Mouse (Mus musculus) spleen, postnatal 14 days (tissue): ENCODE results near the gene Foxc1.

Source experiments
- DNase-seq, 2 experiments: peaks; one replicate each; pipeline ENCODE4 v3.0.0; 2021 to 2022; ENCODE audit warnings: low spot score in 2 of 2

Foxc1 gene

DNA sequence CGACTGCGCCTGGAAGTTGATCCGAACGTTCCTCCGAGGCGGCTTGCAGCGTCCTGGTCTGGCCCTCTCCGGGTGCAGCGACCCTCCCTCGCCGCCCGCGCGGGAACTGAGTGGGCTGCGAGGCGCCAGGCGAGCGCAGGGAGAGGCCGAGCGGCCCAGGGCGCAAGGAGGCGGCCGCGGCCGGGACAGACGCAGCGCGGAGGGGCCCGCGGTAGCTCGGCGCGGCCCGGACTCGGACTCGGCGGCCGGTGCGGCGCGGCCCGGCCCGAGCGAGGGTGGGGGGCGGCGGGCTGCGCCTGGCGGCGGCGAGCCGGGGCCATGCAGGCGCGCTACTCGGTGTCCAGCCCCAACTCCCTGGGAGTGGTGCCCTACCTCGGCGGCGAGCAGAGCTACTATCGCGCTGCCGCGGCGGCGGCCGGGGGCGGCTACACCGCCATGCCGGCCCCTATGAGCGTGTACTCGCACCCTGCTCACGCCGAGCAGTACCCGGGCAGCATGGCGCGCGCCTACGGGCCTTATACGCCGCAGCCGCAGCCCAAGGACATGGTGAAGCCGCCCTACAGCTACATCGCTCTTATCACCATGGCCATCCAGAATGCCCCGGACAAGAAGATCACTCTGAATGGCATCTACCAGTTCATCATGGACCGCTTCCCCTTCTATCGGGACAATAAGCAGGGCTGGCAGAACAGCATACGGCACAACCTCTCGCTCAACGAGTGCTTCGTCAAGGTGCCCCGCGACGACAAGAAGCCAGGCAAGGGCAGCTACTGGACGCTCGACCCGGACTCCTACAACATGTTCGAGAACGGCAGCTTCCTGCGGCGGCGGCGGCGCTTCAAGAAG is 680 bp downstream of the Foxc1 start:
- no peak for DNase-seq

- DNase-seq = no peak
Observed at GRCm38 (mm10) chr13:31807736-31808115, 1.3 kb downstream of the Foxc1 start.

DNA sequence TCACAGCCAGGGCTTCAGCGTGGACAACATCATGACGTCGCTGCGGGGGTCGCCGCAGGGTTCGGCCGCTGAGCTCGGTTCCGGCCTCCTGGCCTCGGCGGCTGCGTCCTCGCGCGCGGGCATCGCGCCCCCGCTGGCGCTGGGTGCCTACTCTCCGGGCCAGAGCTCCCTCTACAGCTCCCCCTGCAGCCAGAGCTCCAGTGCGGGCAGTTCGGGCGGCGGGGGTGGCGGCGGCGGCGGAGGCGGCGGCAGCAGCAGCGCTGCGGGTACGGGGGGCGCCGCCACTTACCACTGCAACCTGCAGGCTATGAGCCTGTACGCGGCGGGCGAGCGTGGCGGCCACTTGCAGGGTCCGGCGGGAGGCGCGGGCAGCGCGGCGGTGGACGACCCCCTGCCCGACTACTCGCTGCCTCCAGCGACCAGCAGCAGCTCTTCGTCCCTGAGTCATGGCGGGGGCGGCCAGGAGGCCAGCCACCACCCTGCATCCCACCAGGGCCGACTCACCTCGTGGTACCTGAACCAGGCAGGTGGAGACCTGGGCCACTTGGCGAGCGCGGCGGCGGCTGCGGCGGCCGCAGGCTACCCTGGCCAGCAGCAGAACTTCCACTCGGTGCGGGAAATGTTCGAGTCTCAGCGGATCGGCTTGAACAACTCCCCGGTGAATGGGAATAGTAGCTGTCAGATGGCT is 1.8 kb downstream of the Foxc1 start:
- DNase-seq = no peak

DNA sequence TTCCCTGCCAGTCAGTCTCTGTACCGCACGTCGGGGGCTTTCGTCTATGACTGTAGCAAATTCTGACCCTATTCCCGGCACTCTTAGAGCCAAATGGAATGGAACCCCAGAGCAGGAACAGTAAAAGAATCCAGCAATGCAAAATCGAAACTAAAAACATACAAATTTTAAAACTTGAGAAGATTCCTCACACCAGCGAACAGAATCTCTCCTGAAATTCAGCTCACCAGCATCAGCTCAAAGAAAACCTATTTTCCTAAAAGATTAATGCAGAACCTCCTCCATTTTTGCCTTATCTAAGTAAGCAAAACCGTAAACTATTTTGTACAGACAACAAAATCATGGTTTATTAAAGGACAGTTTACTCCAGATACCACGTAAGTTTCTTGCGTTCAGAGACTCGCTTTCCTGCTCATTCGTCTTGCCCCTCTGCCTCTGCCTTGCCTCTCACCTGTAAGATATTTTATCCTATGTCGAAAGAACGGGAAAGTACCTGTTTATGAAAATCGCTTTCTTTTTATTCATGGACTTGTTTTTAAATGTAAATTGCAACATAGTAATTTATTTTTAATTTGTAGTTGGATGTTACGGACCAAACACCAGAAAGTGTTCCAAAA is 2.5 kb downstream of the Foxc1 start:
- no peak for DNase-seq

GRCm38 (mm10) chr13:31809701-31810100 is 3.3 kb downstream of the Foxc1 start:
- DNase-seq = no peak

- no peak for DNase-seq
Observed at GRCm38 (mm10) chr13:31810375-31810692, 3.9 kb downstream of the Foxc1 start.

GRCm38 (mm10) chr13:31810693-31811541 is 4.5 kb downstream of the Foxc1 start:
- DNase-seq = no peak

DNA sequence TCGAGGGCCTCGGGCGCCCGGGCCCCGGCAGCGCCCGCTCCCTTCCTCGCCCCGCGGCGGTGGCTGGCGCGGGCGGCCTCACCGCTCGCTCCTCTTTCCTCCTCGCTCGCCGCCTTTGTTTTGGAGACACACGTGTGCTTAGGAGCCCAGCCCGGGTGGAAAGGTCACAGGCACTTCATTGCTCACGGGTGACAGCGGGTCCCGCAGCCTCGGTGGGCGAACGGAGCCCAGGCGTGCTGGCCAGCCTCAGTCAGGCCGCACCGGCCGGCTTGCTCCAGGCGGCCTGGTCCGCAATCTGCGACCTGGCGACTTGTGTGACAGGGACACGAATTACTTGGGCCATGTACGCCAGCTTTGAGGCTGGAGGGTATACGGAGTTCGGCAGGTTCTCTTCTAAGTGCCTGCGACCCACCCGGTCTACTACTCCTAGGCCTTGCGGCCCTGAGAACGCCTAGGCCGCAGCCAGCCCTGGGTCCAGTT is 5.1 kb downstream of the Foxc1 start:
- no peak for DNase-seq

DNA sequence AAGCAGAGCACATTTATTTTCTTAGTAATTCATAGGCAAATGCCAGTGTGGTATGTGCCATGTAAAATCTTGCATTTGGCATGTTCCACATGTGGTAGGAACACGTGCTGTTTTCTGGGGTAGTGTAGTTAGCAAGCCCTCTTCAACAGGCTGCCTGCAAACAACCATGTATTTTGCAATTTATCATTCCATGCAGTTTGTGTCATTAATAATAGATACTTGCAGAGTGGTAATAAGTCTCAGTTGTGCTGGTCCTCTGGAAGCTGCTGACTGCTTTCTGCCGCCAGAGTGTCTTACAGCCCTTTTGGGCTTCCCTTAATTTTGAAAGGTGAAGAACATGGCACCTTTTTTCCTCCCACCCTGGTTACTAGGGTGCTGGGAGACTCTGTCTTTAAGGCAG is 6.3 kb downstream of the Foxc1 start:
- DNase-seq = no peak

DNA sequence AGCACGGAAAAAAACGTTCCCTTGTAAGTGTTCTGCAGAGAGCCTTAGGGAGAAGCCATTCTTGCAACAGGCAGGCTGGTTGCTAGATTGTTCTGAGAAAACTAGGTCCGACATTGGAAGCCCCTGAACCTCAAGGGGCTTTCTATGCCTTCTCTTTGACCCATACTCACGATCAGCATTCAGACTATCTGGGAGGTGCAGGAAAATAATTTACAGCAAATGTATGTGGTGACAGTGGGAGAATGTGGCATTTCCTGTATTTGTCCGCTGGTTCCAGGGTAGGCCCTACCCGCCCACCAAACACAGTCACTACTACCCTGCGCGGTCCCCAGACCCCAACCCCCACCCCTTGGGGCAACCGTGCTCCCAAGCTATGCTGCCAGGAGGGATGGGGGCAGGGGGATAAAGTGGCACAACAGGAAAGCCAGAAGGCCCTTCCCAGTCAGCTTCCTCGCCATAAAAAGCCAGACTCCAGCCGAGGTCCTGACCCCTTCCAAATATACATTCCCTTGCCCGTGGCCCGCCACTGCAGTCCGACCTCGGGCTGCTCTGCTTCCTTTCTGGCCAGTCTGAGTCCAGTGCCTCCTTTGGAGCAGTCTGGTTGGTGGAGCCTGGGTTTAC is 9.1 kb downstream of the Foxc1 start:
- DNase-seq = no peak

DNA sequence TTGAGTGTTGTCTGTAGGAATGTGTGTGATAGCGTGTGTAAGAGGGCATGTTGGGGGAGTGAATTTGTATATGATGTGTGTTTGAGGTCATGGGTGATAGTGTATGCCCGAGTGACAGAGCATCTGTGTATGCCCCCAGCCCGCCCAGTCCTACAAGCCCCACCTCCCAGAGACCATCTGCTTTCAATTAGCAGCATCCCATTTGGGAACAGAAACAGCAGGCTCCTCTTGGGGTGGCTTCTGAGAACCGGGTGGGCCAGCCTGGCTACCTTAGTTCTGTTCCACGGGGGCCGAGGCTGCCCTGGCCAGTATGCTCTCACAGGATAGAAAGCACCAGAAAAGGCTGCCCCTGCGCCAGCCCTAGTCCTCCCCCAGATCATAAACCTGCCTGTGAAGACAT is 11.9 kb downstream of the Foxc1 start:
- no peak for DNase-seq

GRCm38 (mm10) chr13:31819664-31820405 is 13.4 kb downstream of the Foxc1 start:
- DNase-seq = no peak

- DNase-seq = no peak
Observed at GRCm38 (mm10) chr13:31820587-31821017, 14.2 kb downstream of the Foxc1 start.

DNA sequence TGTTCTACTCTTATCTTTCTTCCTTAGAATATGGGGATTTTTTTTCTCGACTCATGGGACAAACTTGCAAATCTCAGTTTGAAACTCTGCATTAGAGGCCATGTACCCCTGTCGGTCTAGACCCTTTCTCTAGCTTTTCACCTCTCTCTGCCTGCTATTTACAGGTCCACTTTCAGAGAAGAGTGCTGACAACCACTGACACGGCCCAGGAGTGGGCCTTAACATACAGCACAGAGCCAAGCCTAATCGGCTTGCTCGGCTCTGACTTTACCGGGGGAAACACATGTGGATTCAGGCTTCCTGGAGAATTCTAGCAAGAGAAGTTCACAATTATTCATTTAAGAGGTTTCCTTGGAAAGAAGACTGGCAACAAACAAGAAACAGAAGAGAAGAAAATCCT is 14.6 kb downstream of the Foxc1 start:
- no peak for DNase-seq

DNA sequence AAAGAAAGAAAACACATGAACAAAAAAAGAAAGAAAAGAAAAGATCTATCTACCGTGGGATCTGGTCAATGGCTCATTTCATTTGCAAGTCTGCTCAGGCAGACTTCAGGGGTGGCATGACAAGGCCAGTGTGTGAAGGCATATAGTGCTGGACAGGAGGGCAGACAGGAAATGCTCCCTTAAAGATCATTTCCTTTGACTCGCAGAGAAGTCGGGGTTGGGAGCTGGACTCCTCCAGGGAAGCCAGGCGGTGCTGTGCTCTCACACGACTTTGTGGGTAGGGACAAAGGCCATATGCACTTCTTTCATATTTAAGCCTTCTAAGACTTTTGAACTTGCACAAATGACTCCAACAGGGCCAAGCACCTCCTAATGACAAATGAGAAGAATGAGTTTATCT is 16.9 kb downstream of the Foxc1 start:
- no peak for DNase-seq

DNA sequence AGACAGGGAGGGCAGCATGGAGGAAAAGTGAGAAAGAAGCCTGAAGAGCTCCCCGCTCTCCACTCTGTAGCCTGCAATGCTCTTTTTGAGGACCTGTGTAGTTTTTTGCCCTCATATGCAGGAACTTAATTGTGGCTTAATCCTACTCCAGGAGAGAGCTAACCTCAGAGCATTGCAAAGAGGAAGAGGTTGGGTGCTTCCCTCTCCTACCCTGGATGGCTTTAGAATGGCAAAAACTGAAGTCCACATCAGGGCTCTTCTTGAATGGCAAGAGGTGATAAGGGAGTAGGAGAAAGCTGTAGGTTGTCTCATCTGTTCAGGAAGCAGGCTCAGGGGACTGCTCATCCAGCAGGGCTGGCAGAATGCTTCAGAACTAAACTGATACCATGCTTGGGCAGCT is 18.7 kb downstream of the Foxc1 start:
- no peak for DNase-seq

DNA sequence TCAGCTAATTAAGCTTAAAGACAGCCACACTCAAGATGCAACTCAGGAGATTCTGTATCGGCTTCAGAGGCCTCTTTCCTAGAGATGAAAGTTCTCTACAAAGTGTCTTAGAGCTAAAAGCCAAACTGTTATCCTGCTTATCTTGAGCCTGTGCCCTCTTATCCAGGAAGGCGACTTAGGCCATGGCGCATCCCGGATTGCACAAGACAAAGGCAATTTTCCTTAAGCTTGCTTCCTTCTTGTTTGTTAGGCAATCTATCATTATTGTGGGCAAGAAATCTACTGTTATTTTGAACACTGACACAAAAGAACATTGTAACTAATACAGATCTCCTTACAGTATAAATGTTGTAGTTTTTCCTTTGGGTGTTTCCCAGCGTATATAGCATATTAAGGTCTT is 20.7 kb downstream of the Foxc1 start:
- no peak for DNase-seq

DNA sequence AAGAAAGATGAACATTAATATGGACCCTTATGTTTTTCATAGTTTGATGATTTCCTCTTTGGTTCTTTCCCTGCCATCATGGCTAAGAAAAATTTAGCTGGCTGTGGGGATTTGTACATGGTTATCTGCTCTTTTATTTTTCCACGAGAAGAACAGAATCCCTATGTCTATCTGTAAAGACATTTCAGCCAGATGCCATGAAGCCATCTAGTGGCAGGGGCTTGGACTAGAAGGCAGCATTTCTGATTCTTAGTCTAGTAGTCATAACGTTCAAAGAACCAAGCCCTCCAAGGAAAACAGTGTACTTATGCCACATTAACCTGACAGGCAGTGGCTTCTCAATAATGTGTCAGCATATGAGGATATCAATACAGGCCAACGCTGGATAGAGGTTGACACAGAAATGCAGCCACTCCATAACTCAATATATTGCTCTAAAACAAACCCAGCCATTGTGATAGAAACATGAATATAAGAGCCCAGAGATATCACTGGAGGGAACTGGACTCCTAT is 21.4 kb downstream of the Foxc1 start:
- DNase-seq = no peak

DNA sequence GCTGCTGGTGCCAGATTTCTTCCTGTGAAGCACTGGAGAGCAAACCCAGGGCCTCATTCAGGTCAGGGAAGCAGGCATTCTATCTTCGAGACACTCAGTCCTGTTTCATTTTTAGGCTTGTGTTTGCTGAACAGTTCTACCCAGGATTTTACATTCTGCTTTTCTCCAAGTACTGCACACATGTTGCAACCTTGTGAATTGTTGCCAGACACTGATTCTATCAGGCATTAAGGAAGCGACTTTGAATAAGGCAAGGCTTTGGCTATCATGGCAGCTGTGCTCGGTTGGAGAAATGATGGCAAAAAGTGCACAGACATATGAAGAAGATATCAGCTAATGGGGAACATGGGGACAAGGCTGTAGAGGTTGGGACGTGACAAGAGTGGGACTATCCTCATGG is 22.0 kb downstream of the Foxc1 start:
- no peak for DNase-seq

GRCm38 (mm10) chr13:31830332-31830731 is 23.9 kb downstream of the Foxc1 start:
- no peak for DNase-seq

GRCm38 (mm10) chr13:31835802-31836201 is 29.4 kb downstream of the Foxc1 start:
- no peak for DNase-seq
